Mouse (Mus musculus): ENCODE measurements around the gene Mab21l3. TPM values are rescaled to one million over a fixed set of nuclear protein-coding genes. Genes with fewer than 3 reads are reported as not detected.

Gene Mab21l3
- polyA plus RNA-seq, 1 experiment from 2014 or later = 1.3 TPM

DNA sequence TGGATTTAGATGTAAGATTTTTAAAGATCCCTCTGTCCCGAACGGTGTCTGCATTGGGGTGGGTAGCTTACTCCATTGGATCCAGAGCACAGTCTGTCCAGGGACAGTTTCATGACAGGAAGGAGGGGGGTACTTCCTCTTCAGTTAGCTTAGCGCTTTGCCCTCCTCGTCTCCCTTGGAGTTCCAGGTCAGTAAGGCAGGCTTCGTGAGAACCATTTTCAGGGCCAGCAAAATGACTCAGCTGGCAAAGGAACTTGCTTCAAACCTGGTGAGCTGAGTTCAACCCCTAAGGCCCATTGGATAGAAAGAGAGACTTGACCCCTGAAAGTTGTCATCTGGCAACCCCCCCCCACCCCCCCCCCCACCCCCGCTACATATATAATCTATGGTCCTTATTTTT is 46.0 kb downstream of the Mab21l3 start:
- Histone ChIP-seq H3K36me3 (no peaks in the 10 kb centered on the region), H3K4me1 (replicated peaks) (peaks cover 59% of the 10 kb centered on the region), H3K9me3 (no peaks in the 10 kb centered on the region), H3K27ac (no peak overlapping the region), H3K4me3 (replicated peaks) (no peak overlapping the region), H3K4me2 (no peak overlapping the region), H3K9ac (replicated peaks) (no peak overlapping the region), H3K27me3 (0 out of 2 replicates have a peak, but pooled peaks cover 3% of the 10 kb centered on the region)
- 80% methylated on average over 6 of the region's 6 CpGs for WGBS
- ATAC-seq (ENCODE audit: insufficient number of reproducible peaks, insufficient read depth, low FRiP score, low TSS enrichment, low read depth) = no peak

DNA sequence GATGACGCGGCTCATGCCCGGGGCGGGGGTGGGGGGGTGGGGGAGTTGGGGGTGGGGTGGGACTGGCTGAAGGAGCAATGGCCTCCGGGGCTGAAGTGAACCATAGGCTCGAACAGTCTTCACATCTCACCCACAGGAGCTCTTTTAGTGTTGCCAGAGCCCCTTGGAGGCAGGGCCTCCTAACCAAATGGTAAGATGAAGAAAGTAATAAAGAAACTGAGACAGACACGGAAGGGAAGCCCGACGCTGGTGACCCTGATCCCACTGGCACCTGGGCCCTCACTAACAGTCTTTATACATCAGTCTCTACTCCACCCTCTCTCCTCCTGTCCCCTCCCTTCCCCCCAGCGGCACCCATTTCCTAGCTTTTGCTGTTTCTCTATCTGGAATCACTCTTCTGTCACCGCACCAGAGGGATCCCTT is 48.2 kb downstream of the Mab21l3 start:
- Histone ChIP-seq H3K27ac (no peak overlapping the region), H3K9me3 (no peaks in the 10 kb centered on the region), H3K36me3 (no peaks in the 10 kb centered on the region), H3K4me3 (replicated peaks) (no peak overlapping the region), H3K9ac (replicated peaks) (no peak overlapping the region), H3K27me3 (no peaks in the 10 kb centered on the region), H3K4me1 (replicated peaks) (peaks cover 58% of the 10 kb centered on the region), H3K4me2 (no peak overlapping the region)
- ATAC-seq (ENCODE audit: insufficient number of reproducible peaks, insufficient read depth, low FRiP score, low TSS enrichment, low read depth) = no peak
- WGBS = 35% methylated on average over 11 of the region's 11 CpGs

DNA sequence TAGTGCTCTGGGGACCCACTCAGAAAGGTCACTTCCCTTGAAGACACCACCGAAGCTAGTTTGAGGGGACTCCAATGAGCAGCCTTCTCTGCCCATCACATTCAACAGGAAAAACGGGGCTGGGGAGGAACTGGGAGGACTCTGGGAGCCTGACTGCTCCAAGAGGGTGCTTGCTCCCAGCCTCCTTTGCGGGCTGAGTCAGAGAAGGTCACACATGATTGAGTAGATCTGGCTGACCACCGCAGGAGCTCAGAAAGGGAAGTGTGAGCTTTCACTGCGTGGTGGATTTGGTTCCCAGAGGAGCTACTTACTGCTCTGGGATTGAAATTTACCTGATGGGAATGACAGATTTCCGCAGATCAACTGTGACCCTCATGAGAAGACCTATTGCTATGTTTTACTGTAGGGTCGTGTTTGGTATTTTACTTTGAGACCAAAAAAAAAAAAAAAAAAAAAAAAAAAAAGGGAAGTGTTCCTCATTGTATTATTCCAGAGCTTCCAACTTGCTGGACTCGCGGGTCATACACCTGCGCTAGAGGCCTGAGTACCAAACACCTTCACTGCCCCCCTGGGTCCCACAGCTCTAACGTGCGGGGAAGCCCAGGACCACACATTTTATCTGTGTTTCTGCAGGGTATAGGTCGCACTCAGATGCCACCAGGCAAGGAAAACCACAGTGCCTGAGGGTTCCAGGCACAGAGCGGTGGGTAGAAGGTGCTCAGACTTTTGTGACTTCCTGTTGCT is 48.7 kb downstream of the Mab21l3 start:
- no peak overlapping the region for H3K27ac ChIP-seq

DNA sequence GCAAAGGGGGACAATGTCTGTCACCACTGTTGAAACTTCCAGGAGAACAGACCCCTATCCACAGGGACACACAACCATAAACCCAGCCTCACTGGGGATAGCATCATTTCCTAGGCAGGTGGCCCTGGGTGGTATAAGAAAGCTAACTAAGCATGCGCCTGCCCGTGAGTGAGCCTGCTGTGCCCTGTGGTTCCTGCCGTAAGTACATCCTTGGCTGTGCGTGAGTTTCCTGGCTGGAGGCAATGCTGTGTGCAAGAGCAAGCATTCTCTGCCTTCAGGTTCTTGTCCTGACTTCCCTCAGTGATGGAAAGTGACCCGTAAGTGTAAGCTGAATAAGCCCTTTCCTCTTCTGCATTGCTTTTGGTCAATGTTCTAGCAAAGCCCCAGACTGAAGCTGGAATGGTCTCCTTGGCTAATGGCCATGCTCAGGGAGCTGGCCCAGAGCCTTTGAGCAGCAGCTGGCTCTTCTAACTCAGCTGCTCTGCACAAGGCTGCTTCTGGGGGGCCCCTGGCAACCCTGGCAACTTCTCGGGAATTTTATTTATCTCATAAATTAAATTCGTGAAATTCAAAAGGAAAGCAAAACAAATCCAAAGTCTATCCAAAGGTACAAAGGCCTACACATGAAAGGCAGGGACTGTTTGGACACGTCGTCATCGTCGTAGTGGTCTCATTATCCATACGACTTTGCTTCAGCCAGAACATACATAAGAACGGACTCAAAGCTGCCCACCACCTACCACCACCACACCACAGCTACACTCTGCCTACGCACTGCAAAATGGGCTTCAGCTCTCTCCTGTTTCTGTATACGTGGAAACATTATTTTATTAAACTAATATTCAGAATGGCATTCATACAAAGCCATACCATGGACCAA is 50.7 kb downstream of the Mab21l3 start:
- no peaks in the 10 kb centered on the region; the same call in 1 of the 2 replicates for H3K27me3 ChIP-seq
- H3K4me3 ChIP-seq (replicated peaks) = no peak overlapping the region
- 0 out of 2 replicates have a peak overlapping the region, but pooled peaks have one; percentile 31 for H3K27ac ChIP-seq
- no peak overlapping the region for H3K4me2 ChIP-seq
- H3K9ac ChIP-seq (replicated peaks) = no peak overlapping the region
- no peak for ATAC-seq (ENCODE audit: insufficient number of reproducible peaks, insufficient read depth, low FRiP score, low TSS enrichment, low read depth)
- H3K36me3 ChIP-seq = no peaks in the 10 kb centered on the region
- H3K9me3 ChIP-seq = no peaks in the 10 kb centered on the region
- peaks cover 41% of the 10 kb centered on the region for H3K4me1 ChIP-seq (replicated peaks)
- 65% methylated on average over 15 of the region's 15 CpGs for WGBS

More for the DNA sequence above, 48.7 kb downstream of the Mab21l3 start:
- Histone ChIP-seq H3K27me3 (no peaks in the 10 kb centered on the region; the same call in 1 of the 2 replicates), H3K9ac (replicated peaks) (no peak overlapping the region), H3K36me3 (no peaks in the 10 kb centered on the region), H3K4me1 (replicated peaks) (peaks cover 52% of the 10 kb centered on the region), H3K4me3 (replicated peaks) (no peak overlapping the region), H3K4me2 (no peak overlapping the region), H3K9me3 (no peaks in the 10 kb centered on the region)
- WGBS = 56% methylated on average over 14 of the region's 14 CpGs
- no peak for ATAC-seq (ENCODE audit: insufficient number of reproducible peaks, insufficient read depth, low FRiP score, low TSS enrichment, low read depth)

DNA sequence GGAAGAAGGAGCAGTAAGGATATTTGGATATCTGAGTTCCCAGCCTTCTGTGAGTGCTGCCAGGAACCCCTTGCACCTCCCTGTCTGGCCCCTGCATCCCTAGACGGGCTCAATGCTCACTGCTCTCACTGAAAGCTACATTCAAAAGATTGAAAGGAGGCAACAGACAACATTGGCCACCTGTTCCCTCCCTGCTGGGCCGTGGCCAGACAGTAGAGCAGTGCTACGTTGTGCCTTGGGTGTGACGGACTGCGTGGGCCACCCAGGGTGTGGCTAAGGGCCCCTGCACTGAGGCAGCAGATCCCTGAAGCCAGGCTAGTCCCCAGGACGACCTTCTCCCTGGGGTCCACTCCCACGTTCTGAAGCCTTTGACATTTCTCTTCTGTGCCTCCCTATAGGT is 52.5 kb downstream of the Mab21l3 start:
- Histone ChIP-seq H3K36me3 (no peaks in the 10 kb centered on the region), H3K4me3 (replicated peaks) (no peak overlapping the region), H3K9me3 (no peaks in the 10 kb centered on the region), H3K4me1 (replicated peaks) (peaks cover 41% of the 10 kb centered on the region), H3K27ac (no peak overlapping the region), H3K4me2 (no peak overlapping the region), H3K27me3 (no peaks in the 10 kb centered on the region; the same call in 1 of the 2 replicates), H3K9ac (replicated peaks) (no peak overlapping the region)
- 48% methylated on average over 7 of the region's 7 CpGs for WGBS
- no peak for ATAC-seq (ENCODE audit: insufficient number of reproducible peaks, insufficient read depth, low FRiP score, low TSS enrichment, low read depth)

DNA sequence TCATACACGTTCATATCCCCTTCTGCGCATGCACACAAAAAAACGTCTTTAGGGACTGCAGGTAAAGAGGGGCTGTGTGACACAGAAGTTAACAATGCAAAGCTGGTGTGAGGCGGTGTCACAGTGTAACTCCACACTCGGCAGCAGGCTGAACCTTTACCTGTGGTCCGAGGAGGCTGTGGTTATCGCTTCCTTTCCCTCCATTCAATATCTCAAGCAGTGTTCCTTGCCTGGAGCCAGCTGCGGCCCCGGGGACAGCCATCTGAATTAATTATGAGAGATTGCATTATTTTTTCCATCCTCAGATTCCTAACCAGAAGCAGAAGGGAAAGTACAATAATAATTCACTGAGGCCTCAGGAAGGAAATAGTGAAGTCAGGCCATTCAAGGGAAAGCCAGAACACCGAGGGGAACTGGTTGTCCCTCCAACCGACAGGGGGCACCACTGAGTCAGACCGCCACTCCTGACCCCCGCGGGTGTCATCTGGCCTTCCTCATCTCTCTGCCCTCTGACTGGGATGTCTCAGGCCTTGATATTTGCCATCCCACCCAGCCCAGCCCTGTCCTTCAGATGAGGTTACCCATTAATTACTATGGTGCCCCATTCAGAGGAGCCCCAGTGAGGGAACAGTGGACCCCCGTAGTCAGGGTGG is 53.2 kb downstream of the Mab21l3 start:
- Histone ChIP-seq H3K9ac (replicated peaks) (no peak overlapping the region), H3K27ac (no peak overlapping the region), H3K27me3 (no peaks in the 10 kb centered on the region; the same call in 1 of the 2 replicates), H3K4me1 (replicated peaks) (peaks cover 37% of the 10 kb centered on the region), H3K36me3 (no peaks in the 10 kb centered on the region), H3K4me3 (replicated peaks) (no peak overlapping the region), H3K4me2 (no peak overlapping the region), H3K9me3 (no peaks in the 10 kb centered on the region)
- no peak for ATAC-seq (ENCODE audit: insufficient number of reproducible peaks, insufficient read depth, low FRiP score, low TSS enrichment, low read depth)
- 84% methylated on average over 15 of the region's 15 CpGs for WGBS

GRCm38 (mm10) chr3:101794666-101795065 is 54.1 kb downstream of the Mab21l3 start:
- no peak overlapping the region for H3K27ac ChIP-seq
- H3K27me3 ChIP-seq = no peaks in the 10 kb centered on the region; the same call in 1 of the 2 replicates
- peaks cover 30% of the 10 kb centered on the region for H3K4me1 ChIP-seq (replicated peaks)
- no peak overlapping the region for H3K4me3 ChIP-seq (replicated peaks)
- H3K36me3 ChIP-seq = no peaks in the 10 kb centered on the region
- no peak for ATAC-seq (ENCODE audit: insufficient number of reproducible peaks, insufficient read depth, low FRiP score, low TSS enrichment, low read depth)
- no peaks in the 10 kb centered on the region for H3K9me3 ChIP-seq
- H3K4me2 ChIP-seq = no peak overlapping the region
- 84% methylated on average over 9 of the region's 9 CpGs for WGBS
- no peak overlapping the region for H3K9ac ChIP-seq (replicated peaks)

DNA sequence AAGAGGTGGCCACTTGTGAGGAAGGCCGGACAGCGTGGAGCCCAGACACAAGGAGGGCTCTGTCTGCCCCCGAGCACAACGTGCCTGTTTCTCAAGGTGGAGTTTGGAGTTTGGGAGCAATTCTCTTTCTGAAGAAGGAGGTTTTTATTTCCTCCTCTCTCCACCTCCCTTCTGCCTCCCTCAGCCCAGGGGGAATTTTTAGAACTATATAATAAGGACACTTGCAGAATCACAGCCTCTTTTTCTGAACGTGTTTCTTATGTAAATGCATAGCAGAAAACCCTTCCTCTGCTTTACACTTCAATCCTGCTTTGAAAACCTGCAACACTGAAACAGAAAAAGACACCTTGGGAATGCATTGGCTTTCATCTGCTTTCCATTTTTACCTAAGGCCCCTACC is 54.7 kb downstream of the Mab21l3 start:
- 63% methylated on average over 5 of the region's 5 CpGs for WGBS
- peaks cover 23% of the 10 kb centered on the region for H3K4me1 ChIP-seq (replicated peaks)
- no peaks in the 10 kb centered on the region for H3K9me3 ChIP-seq
- H3K4me2 ChIP-seq = no peak overlapping the region
- H3K9ac ChIP-seq (replicated peaks) = no peak overlapping the region
- no peaks in the 10 kb centered on the region for H3K36me3 ChIP-seq
- no peak overlapping the region for H3K4me3 ChIP-seq (replicated peaks)
- no peaks in the 10 kb centered on the region; the same call in 1 of the 2 replicates for H3K27me3 ChIP-seq
- no peak overlapping the region for H3K27ac ChIP-seq
- no peak for ATAC-seq (ENCODE audit: insufficient number of reproducible peaks, insufficient read depth, low FRiP score, low TSS enrichment, low read depth)

DNA sequence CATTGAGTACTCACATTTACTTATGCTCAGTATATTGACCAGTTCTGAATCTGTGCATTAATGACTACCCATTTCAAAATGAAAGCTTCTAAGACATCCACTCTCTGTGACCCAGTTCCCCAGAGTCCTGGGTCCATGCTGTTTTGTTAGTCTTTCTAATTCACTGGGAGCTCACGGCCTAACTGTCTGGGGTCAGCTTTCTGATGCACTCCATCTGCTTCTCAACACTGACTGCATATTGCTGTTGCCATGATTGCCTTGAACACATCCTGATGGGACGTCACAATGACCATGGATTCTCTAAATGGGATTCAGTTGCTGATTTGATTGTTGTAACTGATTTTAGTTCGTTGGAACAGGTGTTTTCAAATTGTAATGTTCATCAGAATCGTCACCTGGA is 56.6 kb downstream of the Mab21l3 start:
- H3K9ac ChIP-seq (replicated peaks) = no peak overlapping the region
- no peak overlapping the region for H3K27ac ChIP-seq
- 82% methylated on average over 4 of the region's 4 CpGs for WGBS
- H3K4me2 ChIP-seq = no peak overlapping the region
- H3K36me3 ChIP-seq = no peaks in the 10 kb centered on the region
- H3K27me3 ChIP-seq = no peaks in the 10 kb centered on the region; the same call in 1 of the 2 replicates
- no peaks in the 10 kb centered on the region for H3K9me3 ChIP-seq
- H3K4me1 ChIP-seq (replicated peaks) = 0 out of 2 replicates have a peak, but pooled peaks cover 5% of the 10 kb centered on the region
- H3K4me3 ChIP-seq (replicated peaks) = no peak overlapping the region
- no peak for ATAC-seq (ENCODE audit: insufficient number of reproducible peaks, insufficient read depth, low FRiP score, low TSS enrichment, low read depth)

GRCm38 (mm10) chr3:101784768-101785424 is 63.9 kb downstream of the Mab21l3 start:
- H3K9me3 ChIP-seq = no peaks in the 10 kb centered on the region
- no peaks in the 10 kb centered on the region for H3K36me3 ChIP-seq
- no peak overlapping the region for H3K27ac ChIP-seq
- ATAC-seq (ENCODE audit: insufficient number of reproducible peaks, insufficient read depth, low FRiP score, low TSS enrichment, low read depth) = no peak
- no peak overlapping the region for H3K4me3 ChIP-seq (replicated peaks)
- 46% methylated on average over 10 of the region's 10 CpGs for WGBS
- peaks cover 2% of the 10 kb centered on the region; the same call in 1 of the 2 replicates for H3K4me1 ChIP-seq (replicated peaks)
- no peak overlapping the region for H3K4me2 ChIP-seq
- no peaks in the 10 kb centered on the region for H3K27me3 ChIP-seq
- no peak overlapping the region for H3K9ac ChIP-seq (replicated peaks)
